Mouse (Mus musculus): ENCODE data around the gene Prmt8.

Prmt8 gene

GRCm38 (mm10) chr6:127663263-127663662, 106.0 kb downstream of the Prmt8 start:
- DNase-seq (ENCODE audit: low spot score in 2 of 2), result peak; percentile 65 to 76

DNA sequence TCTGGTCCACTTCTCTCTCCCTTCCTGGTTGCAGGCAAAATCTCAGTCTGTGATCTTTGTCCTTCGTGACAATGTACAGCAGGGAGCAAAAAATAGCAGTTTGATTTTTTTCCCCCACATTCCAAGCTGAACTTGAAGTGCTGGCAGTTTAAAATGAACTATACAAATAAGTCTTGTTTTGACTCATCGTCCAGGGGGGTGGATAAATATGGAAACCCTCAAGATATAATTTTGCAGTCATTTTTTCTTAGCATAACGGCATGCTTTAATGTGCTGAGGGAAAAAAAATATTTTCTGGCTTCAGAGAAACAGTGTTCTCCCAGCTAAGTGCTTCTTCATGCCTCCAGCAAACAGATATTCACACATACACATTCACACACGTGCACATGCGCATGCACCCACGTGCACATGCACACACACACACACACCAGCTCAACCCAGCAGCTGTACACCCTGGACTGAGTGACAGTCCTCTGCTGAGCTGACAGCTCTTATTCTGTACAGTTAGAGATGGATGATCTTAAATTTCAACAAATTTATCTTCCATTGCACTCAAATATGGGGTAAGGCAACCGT, 107.5 kb downstream of the Prmt8 start:
- DNase-seq (ENCODE audit: low spot score in 2 of 2), result peak; percentile 44 to 49

DNA sequence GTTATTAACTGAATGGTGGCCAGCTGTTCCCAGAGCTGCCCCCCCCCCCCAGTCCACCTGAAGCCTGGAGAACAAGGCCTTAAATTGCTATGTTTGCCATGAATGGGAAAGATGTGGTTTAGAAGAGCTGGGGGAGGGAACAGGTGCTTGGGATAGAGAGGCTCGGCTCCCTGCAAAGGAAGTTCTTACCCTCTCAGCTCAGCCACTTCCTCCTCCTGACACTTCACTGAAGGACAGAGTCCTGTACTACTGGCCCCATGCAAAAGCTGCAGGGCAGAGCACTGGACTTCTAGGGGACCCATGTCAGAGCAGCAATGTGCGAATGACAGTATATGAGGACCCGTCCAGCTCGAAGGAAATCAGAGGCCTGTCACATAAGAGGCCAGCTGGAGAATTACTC, 109.3 kb downstream of the Prmt8 start:
- no peak for DNase-seq (ENCODE audit: low spot score in 2 of 2)

GRCm38 (mm10) chr6:127659472-127659871, 109.8 kb downstream of the Prmt8 start:
- DNase-seq (ENCODE audit: low spot score in 2 of 2), result no peak

GRCm38 (mm10) chr6:127657152-127657551, 112.1 kb downstream of the Prmt8 start:
- no peak for DNase-seq (ENCODE audit: low spot score in 2 of 2)

- no peak for DNase-seq (ENCODE audit: low spot score in 2 of 2)
Observed at GRCm38 (mm10) chr6:127655988-127656387, 113.3 kb downstream of the Prmt8 start.

DNA sequence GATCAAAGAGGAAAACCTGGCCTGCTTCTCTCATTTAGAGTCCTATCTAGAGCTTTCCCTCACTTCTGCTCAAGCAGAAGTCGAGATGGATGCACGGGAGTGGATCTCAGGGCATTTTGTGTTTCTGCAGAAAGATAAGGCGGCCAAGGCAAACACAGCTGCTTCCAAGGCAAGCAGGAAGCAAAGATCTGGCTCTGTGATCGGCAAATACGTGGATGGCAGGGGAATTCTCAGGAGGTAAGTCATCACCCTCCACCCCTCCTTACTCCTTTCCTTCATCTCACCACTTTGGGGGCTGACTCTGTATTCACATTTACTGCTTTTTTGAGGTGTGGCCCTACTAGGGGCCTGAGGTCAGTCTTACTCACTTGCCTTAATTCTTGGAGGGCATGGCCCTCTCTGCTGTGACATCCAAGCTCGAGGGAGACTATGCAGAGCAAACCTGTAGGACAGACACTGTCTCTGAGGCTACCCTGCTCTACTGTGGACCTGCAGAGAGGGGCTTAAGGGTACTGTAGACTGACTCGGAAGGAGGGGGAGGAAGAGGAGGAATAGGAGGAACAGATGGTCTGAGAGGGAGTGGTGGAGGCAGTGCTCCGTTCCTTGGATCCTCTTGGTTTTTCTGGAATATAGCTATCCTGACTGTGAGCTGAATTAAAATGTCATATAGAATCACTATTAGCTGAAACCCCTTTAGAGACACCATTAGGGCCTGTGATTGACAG, 128.0 kb downstream of the Prmt8 start:
- no peak for DNase-seq (ENCODE audit: low spot score in 2 of 2)
